Mouse (Mus musculus): ENCODE results near the gene Polr2i.
A peak's percentile ranks its signal among the peaks of the same experiment; 100 is the strongest.

Polr2i gene

GRCm38 (mm10) chr7:30266780-30267179 is 35.0 kb downstream of the Polr2i start:
- DNase-seq: no peak

- no peak for DNase-seq
These were observed 37.9 kb downstream of the Polr2i start for GRCm38 (mm10) chr7:30269641-30270040.

- no peak for DNase-seq
These were observed 42.6 kb downstream of the Polr2i start for GRCm38 (mm10) chr7:30274383-30274782.

GRCm38 (mm10) chr7:30278911-30279310 is 47.2 kb downstream of the Polr2i start:
- DNase-seq: no peak

DNA sequence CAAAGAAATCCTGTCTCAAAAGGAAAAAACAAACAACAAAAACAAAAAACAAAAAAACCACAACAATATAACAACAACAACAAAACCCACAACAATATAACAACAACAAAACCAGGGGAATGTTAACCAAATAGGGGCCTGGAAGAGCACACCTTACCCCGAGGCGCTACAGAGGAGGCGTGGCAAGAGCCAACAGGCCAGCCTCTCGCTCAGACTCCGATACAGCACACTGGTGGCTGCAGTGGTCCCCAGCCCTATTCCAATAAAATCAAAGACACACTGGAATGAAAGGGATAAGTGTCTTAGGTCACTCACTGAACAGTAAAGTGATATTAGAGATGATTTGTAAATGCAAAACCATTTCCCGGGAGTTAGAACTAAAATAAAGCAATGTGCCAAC is 47.8 kb downstream of the Polr2i start:
- no peak for DNase-seq

GRCm38 (mm10) chr7:30279951-30280669 is 48.4 kb downstream of the Polr2i start, which contains the start of the genes Thap8 and Wdr62:
Thap8 (plus strand) TSS chr7:30280094.
Wdr62 (minus strand) TSS chr7:30280419.
- DNase-seq: peak; percentile 92

- DNase-seq: peak; percentile 78
These were observed 49.0 kb downstream of the Polr2i start for GRCm38 (mm10) chr7:30280670-30281138.

- DNase-seq: no peak
These were observed 49.8 kb downstream of the Polr2i start for GRCm38 (mm10) chr7:30281522-30281921.

DNA sequence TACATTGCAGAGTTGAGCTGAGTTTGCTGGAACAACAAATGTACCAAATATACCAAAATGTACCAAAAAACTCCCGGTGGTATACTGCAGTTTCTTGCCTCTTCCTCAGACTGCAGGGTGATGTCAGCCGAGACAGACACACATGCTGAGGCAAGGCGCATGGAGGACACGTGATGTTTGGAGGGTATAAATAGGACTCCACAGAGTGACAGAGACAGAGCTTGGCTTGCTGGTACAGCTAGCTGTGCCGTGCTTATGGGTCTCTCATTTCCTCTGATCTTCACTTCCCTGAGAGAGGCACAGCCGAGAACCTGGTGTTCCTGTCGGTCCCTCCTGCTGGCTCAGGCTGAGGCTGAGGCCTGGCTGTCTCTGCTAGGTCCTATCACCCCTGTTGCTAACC is 51.0 kb downstream of the Polr2i start:
- no peak for DNase-seq

Measured in thymus, postnatal 14 days (tissue).